Mouse (Mus musculus): ENCODE results near the gene Il31ra. TPM values are rescaled to one million over a fixed set of nuclear protein-coding genes. Genes with fewer than 3 reads are reported as not detected.

Gene Il31ra
- polyA plus RNA-seq, 1 experiment from 2014 or later: 0.44 TPM

GRCm38 (mm10) chr13:112471201-112471600, 123.0 kb downstream of the Il31ra start:
- Histone ChIP-seq H3K9ac (replicated peaks; ENCODE audit: low read depth, low read length) (no peak overlapping the region), H3K4me2 (ENCODE audit: low read depth, low read length) (no peak overlapping the region), H3K27ac (ENCODE audit: low read depth, low read length) (no peak overlapping the region), H3K4me1 (ENCODE audit: control insufficient read depth, insufficient read depth, low read length) (no peaks in the 10 kb centered on the region), H3K9me3 (ENCODE audit: control insufficient read depth, low read length) (no peaks in the 10 kb centered on the region), H3K36me3 (ENCODE audit: control insufficient read depth, insufficient read depth, low read length) (0 out of 2 replicates have a peak, but pooled peaks cover 5% of the 10 kb centered on the region), H3K4me3 (ENCODE audit: low read depth, low read length) (no peak overlapping the region), H3K27me3 (ENCODE audit: control insufficient read depth, insufficient read depth, low read length) (no peaks in the 10 kb centered on the region)
- 92% methylated on average over 9 of the region's 9 CpGs for WGBS
- ATAC-seq (ENCODE audit: low read depth): no peak

Other genes starting within 250 kb of the Il31ra start
- gene Il6st, start 130.3 kb downstream of the Il31ra start, polyA plus RNA-seq (2014; fragmentation: Nextera tagmentation; extraction: Ambion mirVana): 21.9 and 32.3 TPM in 2 replicates
- gene Ddx4, start 58.1 kb upstream of the Il31ra start, polyA plus RNA-seq (2014; fragmentation: Nextera tagmentation; extraction: Ambion mirVana): 0.71 and 1.4 TPM in 2 replicates
- 25.5 and 26.5 TPM in 2 replicates for gene Slc38a9, start 66.4 kb upstream of the Il31ra start, polyA plus RNA-seq (2014; fragmentation: Nextera tagmentation; extraction: Ambion mirVana)
- gene Plpp1, start 206.4 kb upstream of the Il31ra start, polyA plus RNA-seq (2014; fragmentation: Nextera tagmentation; extraction: Ambion mirVana): 61.5 and 66.1 TPM in 2 replicates